Mouse (Mus musculus) bone marrow, adult 2 months (tissue): Measurements from ENCODE around the gene Srpk1. TPM values are rescaled to one million over a fixed set of nuclear protein-coding genes. Genes with fewer than 3 reads are reported as not detected.
A peak's percentile ranks its signal among the peaks of the same experiment; 100 is the strongest.

Source experiments
- H3K27ac ChIP-seq: fragments of 200-500 bp; 2 replicates; pipeline ENCODE4 v1.5.1; 2012; ENCODE audit warnings: low read depth, mild to moderate bottlenecking, control low read depth, inconsistent platforms, low read length; ENCODE audit not compliant: control insufficient read depth, poor library complexity, insufficient read depth
- H3K4me1 ChIP-seq: fragments of 200-500 bp; 2 replicates; pipeline ENCODE4 v1.6.1; 2011; ENCODE audit warnings: low read length; ENCODE audit not compliant: control insufficient read depth, insufficient read depth
- H3K4me3 ChIP-seq: fragments of 200-500 bp; replicated peaks from 2 replicates; pipeline ENCODE3; 2011; ENCODE audit warnings: mild to moderate bottlenecking, low read depth, low read length, control low read depth; ENCODE audit not compliant: control insufficient read depth
- CTCF ChIP-seq: fragments of 200-500 bp; IDR thresholded peaks from 2 replicates; pipeline ENCODE4 v1.5.1; 2011; ENCODE audit warnings: low read length, control low read depth; ENCODE audit not compliant: control insufficient read depth, insufficient read depth
- POLR2A ChIP-seq: fragments of 200-500 bp; IDR thresholded peaks from 2 replicates; pipeline ENCODE4 v1.6.1; 2011; ENCODE audit warnings: low read depth, mild to moderate bottlenecking, control low read depth, low read length, borderline replicate concordance; ENCODE audit not compliant: control insufficient read depth
- WGBS: fragments of 180-500 bp; shearing (Covaris S2); methylation state at CpG from one replicate; pipeline ENCODE4 v1.1.7; 2018; 5-methylcytosine and 5-hydroxymethylcytosine counted together
- polyA plus RNA-seq: library from polyadenylated mRNA; stranded (reverse); fragments of >200 nt; gene quantifications from 2 replicates; pipeline ENCODE4 v1.2.4, GENCODE M21; 2011; ENCODE audit warnings: low replicate concordance; ENCODE audit not compliant: missing spikeins, insufficient read depth, insufficient read length

Srpk1 gene
- polyA plus RNA-seq, 1 experiment, result 78.8 TPM

DNA sequence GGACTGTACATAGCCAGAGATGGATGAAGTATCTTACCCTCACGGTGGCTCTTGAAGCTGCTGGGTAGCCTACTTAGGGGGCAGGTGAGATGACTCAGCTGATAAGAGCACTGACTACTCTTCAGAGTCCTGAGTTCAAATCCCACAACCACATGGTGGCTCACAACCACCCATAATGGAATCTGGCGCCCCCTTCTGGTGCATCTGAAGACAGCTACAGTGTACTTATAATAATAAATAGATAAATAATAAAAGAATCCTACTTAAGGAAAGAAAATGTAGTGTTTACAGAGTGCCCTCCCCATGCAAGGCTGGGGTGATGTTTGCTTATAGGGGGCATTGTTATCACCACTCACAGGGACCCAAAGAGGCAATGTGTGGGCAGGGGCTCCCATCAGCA is 41.5 kb downstream of the Srpk1 start:
- TF ChIP-seq CTCF (peak; percentile 12; the same call in 1 of the 2 replicates), POLR2A (no peak)
- WGBS, result 61% methylated on average over 2 of the region's 2 CpGs
- Histone ChIP-seq H3K4me1 (no peaks in the 10 kb centered on the region), H3K4me3 (no peak overlapping the region), H3K27ac (no peak overlapping the region)

DNA sequence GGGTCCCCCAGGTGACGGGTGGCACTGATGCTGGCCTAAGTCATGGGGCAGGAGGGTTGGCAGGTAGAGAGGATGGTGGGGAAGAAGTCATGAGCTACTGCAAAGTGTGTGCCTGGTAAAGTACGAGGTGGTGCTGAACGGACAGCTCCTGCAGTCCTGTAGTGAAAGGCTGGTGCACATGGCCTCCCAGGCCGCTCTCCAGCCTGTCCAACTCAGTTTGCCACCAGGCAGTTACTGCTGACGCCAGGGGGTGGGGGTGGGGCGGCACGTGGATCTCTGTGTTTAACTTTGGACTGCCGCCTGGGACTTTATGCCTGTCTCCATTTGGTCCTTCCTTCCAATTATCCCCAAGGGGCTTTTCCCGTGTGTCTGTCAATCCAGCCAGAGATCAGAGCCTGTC is 42.1 kb downstream of the Srpk1 start:
- 8% methylated on average over 9 of the region's 9 CpGs for WGBS
- H3K4me3 ChIP-seq, result no peak overlapping the region
- H3K27ac ChIP-seq, result no peak overlapping the region
- no peak for TF ChIP-seq CTCF
- TF ChIP-seq POLR2A, result no peak
- H3K4me1 ChIP-seq, result no peaks in the 10 kb centered on the region

DNA sequence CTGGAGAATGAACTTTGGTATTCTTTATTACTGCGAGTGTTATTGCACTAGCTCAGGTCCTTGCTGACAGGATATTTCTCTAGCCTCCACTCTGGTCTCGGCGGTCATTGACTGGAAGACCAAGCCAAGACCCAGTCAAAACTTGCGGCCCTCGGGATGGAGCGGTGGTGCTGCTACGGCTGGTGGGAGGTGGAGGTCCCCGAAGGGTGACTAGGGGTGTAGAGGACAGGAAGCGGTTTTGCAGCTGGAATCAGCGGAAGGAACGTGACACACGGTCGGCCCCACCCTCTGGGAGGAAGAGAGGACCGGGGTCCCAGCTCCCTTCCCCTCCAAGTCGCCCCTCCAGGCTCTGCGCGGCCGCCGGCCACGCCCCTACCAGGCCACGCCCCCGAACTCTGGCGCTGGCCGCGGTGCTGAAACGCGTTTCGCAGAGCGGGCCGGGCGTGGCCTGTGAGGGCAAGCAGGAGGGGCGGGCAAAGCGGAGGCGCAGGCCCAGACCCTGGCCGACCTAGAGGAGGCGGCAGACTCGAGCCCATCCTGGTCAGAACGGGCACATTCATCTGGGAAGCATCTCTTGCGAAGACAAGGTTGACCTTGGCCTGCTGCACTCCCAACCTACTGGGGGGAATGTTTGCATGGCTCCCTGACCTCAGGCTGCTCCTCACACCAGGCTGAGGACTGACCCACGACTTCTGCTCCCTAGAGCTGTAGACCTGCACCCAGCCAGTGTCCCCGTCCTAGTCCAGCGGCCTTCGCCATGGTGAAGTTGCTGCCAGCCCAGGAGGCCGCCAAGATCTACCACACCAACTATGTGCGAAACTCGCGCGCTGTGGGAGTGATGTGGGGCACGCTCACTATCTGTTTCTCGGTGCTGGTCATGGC is 47.0 kb downstream of the Srpk1 start, which contains the start of gene Lhfpl5:
Gene Lhfpl5, plus strand, starts transcription at position 398 of the 882 bp plus-strand sequence.
- Histone ChIP-seq H3K4me3 (no peak within 1 kb of the TSS), H3K4me1 (no peaks in the 10 kb centered on the region; the same call in 1 of the 2 replicates), H3K27ac (no peak within 1 kb of the TSS)
- TF ChIP-seq CTCF (no peak), POLR2A (no peak)
- WGBS, result 15% methylated on average over 50 of the region's 50 CpGs

DNA sequence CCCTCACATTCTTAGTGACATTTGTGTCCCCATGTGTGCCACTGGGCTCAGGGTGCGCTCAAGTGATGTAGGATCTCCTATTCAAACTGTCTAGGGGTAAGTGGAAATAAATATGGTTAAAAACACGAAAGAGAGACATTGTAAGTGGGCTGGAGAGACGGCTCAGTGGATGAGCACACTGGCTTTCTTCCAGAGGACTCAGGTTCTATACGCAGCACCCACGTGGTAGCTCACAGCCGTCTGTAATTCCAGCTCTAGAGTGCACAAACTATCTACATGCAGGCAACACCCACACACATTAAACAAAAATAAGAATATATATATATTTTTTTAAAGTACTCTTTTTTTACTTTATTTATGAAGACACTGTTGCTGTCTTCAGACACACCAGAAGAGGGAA is 49.6 kb downstream of the Srpk1 start:
- Histone ChIP-seq H3K4me3 (no peak overlapping the region), H3K27ac (no peak overlapping the region), H3K4me1 (no peaks in the 10 kb centered on the region; the same call in 1 of the 2 replicates)
- TF ChIP-seq POLR2A, result no peak
- WGBS, result 71% methylated on average over 6 of the region's 6 CpGs

DNA sequence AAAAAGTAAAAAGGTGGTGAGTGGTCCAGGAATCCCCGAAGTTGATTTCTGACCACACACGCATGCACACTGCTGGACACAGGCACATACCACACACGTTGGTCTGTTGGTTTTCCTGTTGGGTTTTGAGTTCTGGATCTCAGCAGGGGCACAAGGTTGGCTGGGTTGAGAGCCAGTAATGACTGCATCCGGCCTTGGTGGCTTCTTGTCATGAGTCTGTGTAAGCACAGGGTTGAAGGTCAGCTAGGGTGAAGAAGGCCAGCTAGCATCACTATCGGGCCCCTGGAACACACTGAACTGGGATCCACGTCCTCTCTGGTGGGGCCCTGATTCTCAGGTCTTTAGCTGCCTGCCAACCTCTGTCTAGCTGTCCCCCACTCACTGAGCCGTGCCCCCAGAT is 50.0 kb downstream of the Srpk1 start:
- H3K27ac ChIP-seq, result no peak overlapping the region
- 69% methylated on average over 7 of the region's 7 CpGs for WGBS
- H3K4me3 ChIP-seq, result no peak overlapping the region
- no peaks in the 10 kb centered on the region; the same call in 1 of the 2 replicates for H3K4me1 ChIP-seq
- TF ChIP-seq POLR2A, result no peak
- no peak for TF ChIP-seq CTCF

DNA sequence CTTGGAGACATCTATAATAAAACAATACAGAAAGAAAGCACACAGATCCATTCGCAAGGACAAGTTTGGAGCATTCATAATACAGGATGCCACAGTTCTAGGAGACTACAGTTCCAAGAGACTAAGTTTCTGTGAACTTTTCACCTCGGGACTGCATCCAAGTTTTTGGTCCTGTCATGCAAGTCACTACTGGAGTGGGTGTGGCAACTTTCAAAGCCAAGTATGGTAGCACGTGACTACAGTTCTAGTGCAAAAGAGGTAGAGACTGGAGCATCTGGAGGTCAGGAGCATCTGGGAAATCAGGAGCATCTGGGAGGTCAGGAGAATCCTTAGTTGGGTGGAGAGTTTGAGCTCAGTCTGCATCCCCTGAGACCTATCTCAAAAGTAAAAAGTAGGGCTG is 50.6 kb downstream of the Srpk1 start:
- no peaks in the 10 kb centered on the region; the same call in 1 of the 2 replicates for H3K4me1 ChIP-seq
- H3K27ac ChIP-seq, result no peak overlapping the region
- no peak overlapping the region for H3K4me3 ChIP-seq
- TF ChIP-seq CTCF, result no peak
- no peak for TF ChIP-seq POLR2A
- 74% methylated on average over 3 of the region's 3 CpGs for WGBS

DNA sequence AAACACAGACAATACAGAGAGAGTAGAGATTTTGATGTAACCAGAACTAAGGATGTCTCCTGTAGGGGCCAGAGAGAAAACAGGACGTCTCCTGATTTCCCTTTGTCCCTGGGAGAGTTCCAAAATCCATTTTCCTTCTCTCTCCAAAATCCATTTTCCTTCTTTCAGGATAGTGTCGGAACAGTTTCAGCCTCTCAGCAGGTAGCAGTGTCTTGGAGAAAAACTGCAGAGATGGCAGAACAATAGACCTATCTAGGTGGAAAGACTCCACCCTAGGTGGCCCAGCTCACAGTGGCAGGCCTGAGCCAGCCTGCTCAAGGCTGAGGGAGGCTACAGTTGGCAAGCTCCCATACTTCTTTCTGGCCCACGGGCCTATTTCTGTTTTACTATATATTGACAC is 55.0 kb downstream of the Srpk1 start:
- Histone ChIP-seq H3K4me1 (no peaks in the 10 kb centered on the region; the same call in 1 of the 2 replicates), H3K4me3 (no peak overlapping the region), H3K27ac (no peak overlapping the region)
- 58% methylated on average over 3 of the region's 3 CpGs for WGBS
- no peak for TF ChIP-seq POLR2A
- no peak for TF ChIP-seq CTCF

DNA sequence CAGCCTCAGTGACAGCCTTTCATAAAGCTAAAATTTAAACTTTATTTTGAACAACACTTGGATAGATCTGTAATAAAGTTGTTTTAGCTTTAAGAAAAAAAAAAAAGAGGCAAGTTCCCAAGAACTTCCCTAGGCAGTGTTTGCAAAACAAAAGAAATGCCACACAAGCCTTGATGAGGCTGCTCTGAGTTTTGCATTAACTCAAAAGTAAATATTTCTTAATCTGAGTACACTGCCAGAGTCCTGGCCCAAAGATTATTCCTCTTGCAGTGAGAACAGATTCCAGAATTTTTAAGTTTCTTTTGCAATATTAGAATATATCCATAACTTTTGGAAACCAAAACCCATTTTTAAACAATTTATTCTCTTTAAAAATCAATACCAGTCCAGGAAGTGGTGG is 57.3 kb downstream of the Srpk1 start:
- H3K4me3 ChIP-seq, result no peak overlapping the region
- no peak for TF ChIP-seq CTCF
- no peak for TF ChIP-seq POLR2A
- no peaks in the 10 kb centered on the region for H3K4me1 ChIP-seq
- H3K27ac ChIP-seq, result no peak overlapping the region
